In genomic region chr8:123892586-123893155, GRCm38 (mm10) we compare ENCODE assay signal across 8 mouse cellular contexts. TPM values are rescaled to one million over a fixed set of nuclear protein-coding genes. Genes with fewer than 3 reads are reported as not detected.
A peak's percentile ranks its signal among the peaks of the same experiment; 100 is the strongest.
DNase-seq lines count a peak whose midpoint lies in the region; ATAC-seq lines count a peak whose summit lies in the region.

No protein-coding gene starts in this region.

- WGBS in kidney, embryonic 15.5 days = 11% methylated on average over 30 of the region's 30 CpGs
- WGBS in embryonic facial prominence, embryonic 12.5 days = 9% methylated on average over 30 of the region's 30 CpGs
- WGBS in intestine, embryonic 14.5 days = 11% methylated on average over 30 of the region's 30 CpGs
- WGBS in neural tube, embryonic 13.5 days = 11% methylated on average over 30 of the region's 30 CpGs
- WGBS in kidney, embryonic 14.5 days = 15% methylated on average over 30 of the region's 30 CpGs

- H3K27ac ChIP-seq in kidney, embryonic 15.5 days = no peak overlapping the region
- H3K27ac ChIP-seq in embryonic facial prominence, embryonic 12.5 days = no peak overlapping the region
- no peak overlapping the region for H3K27ac ChIP-seq in intestine, embryonic 14.5 days (ENCODE audit: low read depth)
- H3K27ac ChIP-seq in neural tube, embryonic 13.5 days (replicated peaks) = no peak overlapping the region
- no peak overlapping the region for H3K27ac ChIP-seq in kidney, embryonic 14.5 days (ENCODE audit: low read depth, low read length)

- H3K9me3 ChIP-seq in kidney, embryonic 15.5 days (replicated peaks) = no peaks in the 10 kb centered on the region
- no peaks in the 10 kb centered on the region for H3K9me3 ChIP-seq in embryonic facial prominence, embryonic 12.5 days
- no peaks in the 10 kb centered on the region for H3K9me3 ChIP-seq in intestine, embryonic 14.5 days (ENCODE audit: control insufficient read depth, low read length)
- no peaks in the 10 kb centered on the region for H3K9me3 ChIP-seq in neural tube, embryonic 13.5 days
- no peaks in the 10 kb centered on the region for H3K9me3 ChIP-seq in kidney, embryonic 14.5 days (ENCODE audit: control insufficient read depth, low read length)

- H3K4me1 ChIP-seq in kidney, embryonic 15.5 days = peaks cover 12% of the 10 kb centered on the region
- H3K4me1 ChIP-seq in embryonic facial prominence, embryonic 12.5 days = peaks cover 15% of the 10 kb centered on the region
- H3K4me1 ChIP-seq in intestine, embryonic 14.5 days (replicated peaks; ENCODE audit: control insufficient read depth, insufficient read depth, low read length) = 0 out of 2 replicates have a peak, but pooled peaks cover 6% of the 10 kb centered on the region
- peaks cover 21% of the 10 kb centered on the region for H3K4me1 ChIP-seq in neural tube, embryonic 13.5 days (replicated peaks)
- no peaks in the 10 kb centered on the region for H3K4me1 ChIP-seq in kidney, embryonic 14.5 days (ENCODE audit: control insufficient read depth, insufficient read depth, low read length)

- peak overlapping the region; percentile 18; the same call in 1 of the 2 replicates for H3K4me3 ChIP-seq in kidney, embryonic 15.5 days (replicated peaks)
- peak overlapping the region; percentile 31 for H3K4me3 ChIP-seq in embryonic facial prominence, embryonic 12.5 days
- H3K4me3 ChIP-seq in intestine, embryonic 14.5 days (ENCODE audit: low read depth, low read length) = no peak overlapping the region
- H3K4me3 ChIP-seq in neural tube, embryonic 13.5 days = peak overlapping the region; percentile 44
- no peak overlapping the region for H3K4me3 ChIP-seq in kidney, embryonic 14.5 days (ENCODE audit: low read length)

- H3K36me3 ChIP-seq in kidney, embryonic 15.5 days = no peaks in the 10 kb centered on the region
- no peaks in the 10 kb centered on the region for H3K36me3 ChIP-seq in embryonic facial prominence, embryonic 12.5 days
- no peaks in the 10 kb centered on the region for H3K36me3 ChIP-seq in intestine, embryonic 14.5 days (ENCODE audit: control insufficient read depth, insufficient read depth, low read length)
- no peaks in the 10 kb centered on the region for H3K36me3 ChIP-seq in neural tube, embryonic 13.5 days
- H3K36me3 ChIP-seq in kidney, embryonic 14.5 days (ENCODE audit: control insufficient read depth, insufficient read depth, low read length) = no peaks in the 10 kb centered on the region

- no peak overlapping the region for H3K9ac ChIP-seq in kidney, embryonic 15.5 days
- no peak overlapping the region for H3K9ac ChIP-seq in embryonic facial prominence, embryonic 12.5 days
- no peak overlapping the region for H3K9ac ChIP-seq in intestine, embryonic 14.5 days (ENCODE audit: low read length)
- peak overlapping the region; percentile 70 for H3K9ac ChIP-seq in neural tube, embryonic 13.5 days
- no peak overlapping the region for H3K9ac ChIP-seq in kidney, embryonic 14.5 days (ENCODE audit: low read depth, low read length)

- H3K4me2 ChIP-seq in kidney, embryonic 15.5 days = peak overlapping the region; percentile 42
- peak overlapping the region; percentile 48 for H3K4me2 ChIP-seq in embryonic facial prominence, embryonic 12.5 days (replicated peaks)
- peak overlapping the region; percentile 37 for H3K4me2 ChIP-seq in intestine, embryonic 14.5 days (ENCODE audit: low read length)
- H3K4me2 ChIP-seq in neural tube, embryonic 13.5 days = peak overlapping the region; percentile 65
- H3K4me2 ChIP-seq in kidney, embryonic 14.5 days (replicated peaks; ENCODE audit: low read depth, low read length) = no peak overlapping the region

- no peak for ATAC-seq in kidney, embryonic 15.5 days (replicated peaks; ENCODE audit: low FRiP score)
- ATAC-seq in embryonic facial prominence, embryonic 12.5 days (ENCODE audit: insufficient number of reproducible peaks, insufficient read depth, low FRiP score, low TSS enrichment) = no peak
- no peak for ATAC-seq in intestine, embryonic 14.5 days (replicated peaks; ENCODE audit: low FRiP score, low TSS enrichment, low read depth)
- ATAC-seq in neural tube, embryonic 13.5 days (ENCODE audit: low read depth) = peak; percentile 34; the same call in 1 of the 2 replicates
- ATAC-seq in kidney, embryonic 14.5 days (ENCODE audit: low FRiP score, low TSS enrichment) = no peak; the same call in 1 of the 2 replicates

- peaks cover 70% of the 10 kb centered on the region for H3K27me3 ChIP-seq in kidney, embryonic 15.5 days
- peaks cover 71% of the 10 kb centered on the region for H3K27me3 ChIP-seq in embryonic facial prominence, embryonic 12.5 days
- peaks cover 71% of the 10 kb centered on the region for H3K27me3 ChIP-seq in intestine, embryonic 14.5 days (replicated peaks; ENCODE audit: control insufficient read depth, insufficient read depth, low read length)
- peaks cover 87% of the 10 kb centered on the region for H3K27me3 ChIP-seq in neural tube, embryonic 13.5 days
- peaks cover 58% of the 10 kb centered on the region for H3K27me3 ChIP-seq in kidney, embryonic 14.5 days (ENCODE audit: control insufficient read depth, insufficient read depth, low read length)

- no peak for DNase-seq in kidney, adult 11 months
- DNase-seq in intestine, embryonic 14.5 days (ENCODE audit: low spot score) = no peak
- no peak for DNase-seq in lung, postnatal 14 days
- DNase-seq in ovary, adult 18-20 months (ENCODE audit: low spot score) = no peak

RNA-seq across cellular contexts. Expression of gene Acta1, which starts 1.9 kb away (rescaled TPM):
- polyA plus RNA-seq in kidney, embryonic 15.5 days (2015; fragmentation: Nextera tagmentation; extraction: Ambion mirVana) = 132 and 232 TPM in 2 replicates
- 53.1 and 82.4 TPM in 2 replicates for polyA plus RNA-seq in embryonic facial prominence, embryonic 12.5 days (2016; fragmentation: Nextera tagmentation; extraction: Ambion mirVana)
- 1.3 and 1.5 TPM in 2 replicates for polyA plus RNA-seq in intestine, embryonic 14.5 days (2014; fragmentation: Nextera tagmentation; extraction: Ambion mirVana)
- polyA plus RNA-seq in neural tube, embryonic 13.5 days (2015; fragmentation: Nextera tagmentation; extraction: Ambion mirVana) = 26.0 and 60.5 TPM in 2 replicates
- polyA plus RNA-seq in kidney, embryonic 14.5 days (2014; fragmentation: Nextera tagmentation; extraction: Ambion mirVana) = 1.3 and 2.9 TPM in 2 replicates

RNA-seq across cellular contexts. Expression of gene Ccsap, which starts 32.7 kb away (rescaled TPM):
- polyA plus RNA-seq in kidney, embryonic 15.5 days (2015; fragmentation: Nextera tagmentation; extraction: Ambion mirVana) = 3.5 TPM in 2 replicates
- 7.1 and 7.4 TPM in 2 replicates for polyA plus RNA-seq in embryonic facial prominence, embryonic 12.5 days (2016; fragmentation: Nextera tagmentation; extraction: Ambion mirVana)
- polyA plus RNA-seq in intestine, embryonic 14.5 days (2014; fragmentation: Nextera tagmentation; extraction: Ambion mirVana) = 3.2 and 3.9 TPM in 2 replicates
- 4.5 and 4.6 TPM in 2 replicates for polyA plus RNA-seq in neural tube, embryonic 13.5 days (2015; fragmentation: Nextera tagmentation; extraction: Ambion mirVana)
- polyA plus RNA-seq in kidney, embryonic 14.5 days (2014; fragmentation: Nextera tagmentation; extraction: Ambion mirVana) = 2.7 and 4.0 TPM in 2 replicates

RNA-seq across cellular contexts. Expression of gene Nup133, which starts 56.4 kb away (rescaled TPM):
- 43.1 and 45.3 TPM in 2 replicates for polyA plus RNA-seq in kidney, embryonic 15.5 days (2015; fragmentation: Nextera tagmentation; extraction: Ambion mirVana)
- polyA plus RNA-seq in embryonic facial prominence, embryonic 12.5 days (2016; fragmentation: Nextera tagmentation; extraction: Ambion mirVana) = 45.3 and 52.0 TPM in 2 replicates
- polyA plus RNA-seq in intestine, embryonic 14.5 days (2014; fragmentation: Nextera tagmentation; extraction: Ambion mirVana) = 44.3 and 46.6 TPM in 2 replicates
- polyA plus RNA-seq in neural tube, embryonic 13.5 days (2015; fragmentation: Nextera tagmentation; extraction: Ambion mirVana) = 21.9 and 22.3 TPM in 2 replicates
- polyA plus RNA-seq in kidney, embryonic 14.5 days (2014; fragmentation: Nextera tagmentation; extraction: Ambion mirVana) = 31.8 and 55.0 TPM in 2 replicates

Comparison
In these comparisons a context has a peak if more than half of its experiments do, and no peak if none do; other contexts are left out.
1. H3K4me3 ChIP-seq: peak in kidney, embryonic 15.5 days (single experiment), embryonic facial prominence, embryonic 12.5 days (single experiment) and neural tube, embryonic 13.5 days (single experiment); none in intestine, embryonic 14.5 days (single experiment) and kidney, embryonic 14.5 days (single experiment).